Mouse (Mus musculus): ENCODE measurements at regions not wholly inside any gene's neighbourhood (a gene's known extent, or its start where the extent isn't known, plus 50 kb on each side); places are given as distances from the start of the nearest gene placed in this dataset.
A peak's percentile ranks its signal among the peaks of the same experiment; 100 is the strongest.

- DNase-seq (ENCODE audit: low read depth) = no peak
These were observed 189.5 kb downstream of the Zfp462 start for GRCm38 (mm10) chr4:55134339-55134738.

- DNase-seq (ENCODE audit: low read depth) = no peak
These were observed 189.9 kb downstream of the Zfp462 start for GRCm38 (mm10) chr4:55134791-55135190.

GRCm38 (mm10) chr4:55136283-55136682, 191.4 kb downstream of the Zfp462 start:
- no peak for DNase-seq (ENCODE audit: low read depth)

- peak; percentile 39 for DNase-seq (ENCODE audit: low read depth)
These were observed 193.0 kb downstream of the Zfp462 start for GRCm38 (mm10) chr4:55137781-55138394.

- no peak for DNase-seq (ENCODE audit: low read depth)
These were observed 196.5 kb downstream of the Zfp462 start for GRCm38 (mm10) chr4:55141317-55141716.

GRCm38 (mm10) chr4:55141923-55142732, 197.3 kb downstream of the Zfp462 start:
- DNase-seq (ENCODE audit: low read depth) = no peak

- no peak for DNase-seq (ENCODE audit: low read depth)
These were observed 198.6 kb downstream of the Zfp462 start for GRCm38 (mm10) chr4:55143400-55143799.

GRCm38 (mm10) chr4:55144995-55145394, 200.1 kb downstream of the Zfp462 start:
- no peak for DNase-seq (ENCODE audit: low read depth)

GRCm38 (mm10) chr4:55145968-55146367, 201.1 kb downstream of the Zfp462 start:
- DNase-seq (ENCODE audit: low read depth) = no peak

GRCm38 (mm10) chr4:55148380-55148779, 201.5 kb upstream of the Rad23b start:
- no peak for DNase-seq (ENCODE audit: low read depth)

- no peak for DNase-seq (ENCODE audit: low read depth)
These were observed 195.3 kb upstream of the Rad23b start for GRCm38 (mm10) chr4:55154556-55154955.

GRCm38 (mm10) chr4:55158166-55158739, 191.6 kb upstream of the Rad23b start:
- DNase-seq (ENCODE audit: low read depth) = no peak

GRCm38 (mm10) chr4:55166266-55166665, 183.6 kb upstream of the Rad23b start:
- DNase-seq (ENCODE audit: low read depth) = no peak

- no peak for DNase-seq (ENCODE audit: low read depth)
These were observed 180.8 kb upstream of the Rad23b start for GRCm38 (mm10) chr4:55169063-55169462.

- DNase-seq (ENCODE audit: low read depth) = peak; percentile 23
These were observed 177.4 kb upstream of the Rad23b start for GRCm38 (mm10) chr4:55172334-55172891.

GRCm38 (mm10) chr4:55176026-55176425, 173.8 kb upstream of the Rad23b start:
- no peak for DNase-seq (ENCODE audit: low read depth)

GRCm38 (mm10) chr4:55179456-55179855, 170.4 kb upstream of the Rad23b start:
- no peak for DNase-seq (ENCODE audit: low read depth)

- no peak for DNase-seq (ENCODE audit: low read depth)
These were observed 166.3 kb upstream of the Rad23b start for GRCm38 (mm10) chr4:55183519-55183918.

- no peak for DNase-seq (ENCODE audit: low read depth)
These were observed 161.1 kb upstream of the Rad23b start for GRCm38 (mm10) chr4:55188716-55189115.

- no peak for DNase-seq (ENCODE audit: low read depth)
These were observed 159.3 kb upstream of the Rad23b start for GRCm38 (mm10) chr4:55190586-55190985.

- no peak for DNase-seq (ENCODE audit: low read depth)
These were observed 155.8 kb upstream of the Rad23b start for GRCm38 (mm10) chr4:55194061-55194460.

- DNase-seq (ENCODE audit: low read depth) = no peak
These were observed 155.3 kb upstream of the Rad23b start for GRCm38 (mm10) chr4:55194552-55194951.
